Comparison of ENCODE assay signal across 9 mouse cellular contexts in the genomic region with DNA sequence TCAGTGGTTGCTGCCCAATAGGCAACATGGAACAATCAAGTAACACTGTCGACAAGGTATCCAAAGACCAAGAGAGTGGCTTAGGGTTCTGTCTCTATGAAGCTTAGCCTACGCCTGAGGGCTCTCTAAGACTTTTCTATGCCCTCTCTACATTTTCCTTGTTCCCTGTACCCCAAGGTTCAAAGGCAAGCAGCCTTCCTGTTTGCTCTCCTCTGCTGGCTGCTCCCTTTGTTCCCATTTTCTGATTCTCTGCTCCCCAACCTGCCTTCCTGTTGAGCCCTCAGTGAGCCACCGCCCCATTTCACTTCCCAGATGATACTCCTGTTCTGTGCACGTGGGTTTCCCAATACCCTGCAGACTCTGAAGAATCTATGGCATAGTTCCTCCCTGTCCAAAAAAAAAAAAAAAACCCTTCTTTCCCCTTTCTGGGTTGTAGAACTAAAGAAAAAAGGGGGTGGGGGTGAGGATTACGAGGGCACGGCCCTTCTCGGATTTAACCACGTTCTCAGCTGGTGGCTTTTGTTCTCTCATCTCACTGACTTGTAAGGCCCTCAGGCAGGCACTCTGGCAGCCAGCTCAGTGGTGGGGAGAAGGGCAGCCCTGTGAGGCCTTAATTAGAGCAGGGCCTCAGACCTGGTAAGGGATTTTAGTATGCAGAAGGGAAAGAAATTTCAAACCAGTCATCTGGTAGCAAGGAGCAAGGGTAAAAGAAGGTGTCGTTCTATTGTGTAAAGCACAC. TPM values are rescaled to one million over a fixed set of nuclear protein-coding genes. Genes with fewer than 3 reads are reported as not detected.
A peak's percentile ranks its signal among the peaks of the same experiment; 100 is the strongest.
DNase-seq lines count a peak whose midpoint lies in the region; ATAC-seq lines count a peak whose summit lies in the region.
"Had no signal": no experiment of that assay in that cellular context is flagged by ENCODE, and none has a peak within 500 bp of the region (broad histone marks: within the 10 kb centered on the region; RNA-seq: fewer than 3 reads in every experiment).

No protein-coding gene starts in this region.

- no peak overlapping the region for H3K4me3 ChIP-seq in forebrain, embryonic 15.5 days
- no peak overlapping the region for H3K4me3 ChIP-seq in midbrain, embryonic 12.5 days

- H3K9ac ChIP-seq in forebrain, embryonic 15.5 days (replicated peaks): 0 out of 2 replicates have a peak overlapping the region, but pooled peaks have one; percentile 26
- H3K9ac ChIP-seq in midbrain, embryonic 12.5 days (replicated peaks): no peak overlapping the region

- peak; percentile 47 to 48 for DNase-seq in cerebellum, postnatal 14 days
- DNase-seq in WW6 (ENCODE audit: low read depth, low spot score): peak; percentile 56
- no peak for DNase-seq in thymus, adult 18-20 months
- DNase-seq in layer of hippocampus, postnatal 25 days (ENCODE audit: extremely low spot score in 1 of 2, low spot score in 1 of 2): no peak
- no peak for DNase-seq in left cerebral cortex, adult 8-10 months (ENCODE audit: low spot score in 2 of 2)

- no peaks in the 10 kb centered on the region for H3K27me3 ChIP-seq in forebrain, embryonic 15.5 days
- H3K27me3 ChIP-seq in midbrain, embryonic 12.5 days: peaks cover 18% of the 10 kb centered on the region

- no peaks in the 10 kb centered on the region for H3K9me3 ChIP-seq in forebrain, embryonic 15.5 days
- H3K9me3 ChIP-seq in midbrain, embryonic 12.5 days: no peaks in the 10 kb centered on the region

- no peak for ATAC-seq in cerebellum, adult (ENCODE audit: insufficient number of reproducible peaks, low FRiP score, low TSS enrichment)
- ATAC-seq in forebrain, embryonic 15.5 days (replicated peaks): peak; percentile 72
- peak; percentile 87 for ATAC-seq in midbrain, embryonic 12.5 days (ENCODE audit: low FRiP score, low read depth)
- ATAC-seq: inflammation-experienced regulatory T-cells, adult 6 months had no signal

- peak overlapping the region; percentile 94 for H3K27ac ChIP-seq in forebrain, embryonic 15.5 days (replicated peaks)
- peak overlapping the region; percentile 83 for H3K27ac ChIP-seq in midbrain, embryonic 12.5 days (replicated peaks)

- no peaks in the 10 kb centered on the region for H3K36me3 ChIP-seq in forebrain, embryonic 15.5 days
- no peaks in the 10 kb centered on the region for H3K36me3 ChIP-seq in midbrain, embryonic 12.5 days

- peak overlapping the region; percentile 36 for H3K4me2 ChIP-seq in forebrain, embryonic 15.5 days (replicated peaks)
- peak overlapping the region; percentile 29 for H3K4me2 ChIP-seq in midbrain, embryonic 12.5 days (replicated peaks)

- 9% methylated on average over 9 of the region's 9 CpGs for WGBS in forebrain, embryonic 15.5 days
- 4% methylated on average over 9 of the region's 9 CpGs for WGBS in midbrain, embryonic 12.5 days

- peaks cover 62% of the 10 kb centered on the region for H3K4me1 ChIP-seq in forebrain, embryonic 15.5 days
- H3K4me1 ChIP-seq in midbrain, embryonic 12.5 days: peaks cover 33% of the 10 kb centered on the region

RNA-seq across cellular contexts. Expression of a gene that starts 26.9 kb away (rescaled TPM):
- polyA plus RNA-seq in forebrain, embryonic 15.5 days (2015; fragmentation: Nextera tagmentation; extraction: Ambion mirVana): 48.2 and 51.0 TPM in 2 replicates
- 17.7 and 19.4 TPM in 2 replicates for polyA plus RNA-seq in midbrain, embryonic 12.5 days (2016; fragmentation: Nextera tagmentation; extraction: Ambion mirVana)
- total RNA-seq in layer of hippocampus, postnatal 25 days (2021): 10 to 100 TPM; 53.0 to 54.6 TPM
- 10 to 100 TPM; 57.7 to 67.6 (median 63.7) TPM for total RNA-seq in left cerebral cortex, adult 8-10 months (2022)

Comparison
In these comparisons a context has a peak if more than half of its experiments do, and no peak if none do; other contexts are left out.
1. DNase-seq: peak in cerebellum, postnatal 14 days (2 of 2) and WW6 (single experiment); none in thymus, adult 18-20 months (0 of 2), layer of hippocampus, postnatal 25 days (0 of 2) and left cerebral cortex, adult 8-10 months (0 of 2).